Mouse (Mus musculus) cortical plate, adult 2 months (tissue): ENCODE data around the gene Trim38. TPM values are rescaled to one million over a fixed set of nuclear protein-coding genes. Genes with fewer than 3 reads are reported as not detected.
A peak's percentile ranks its signal among the peaks of the same experiment; 100 is the strongest.

Experiments
- H3K27ac ChIP-seq: fragments of 200-500 bp; 2 replicates; pipeline ENCODE4 v1.5.1; 2012; ENCODE audit warnings: low read length, control low read depth, inconsistent platforms; ENCODE audit not compliant: insufficient read depth
- H3K4me1 ChIP-seq: fragments of 200-500 bp; 2 replicates; pipeline ENCODE4 v1.6.1; 2011; ENCODE audit warnings: low read length; ENCODE audit not compliant: control insufficient read depth, insufficient read depth
- H3K4me3 ChIP-seq: fragments of 200-500 bp; 2 replicates; pipeline ENCODE4 v1.5.1; 2011; ENCODE audit warnings: mild to moderate bottlenecking, low read length, control low read depth; ENCODE audit not compliant: insufficient read depth
- CTCF ChIP-seq: fragments of 200-500 bp; IDR thresholded peaks from 2 replicates; pipeline ENCODE4 v1.5.1; 2011; ENCODE audit warnings: mild to moderate bottlenecking, control low read depth, low read length; ENCODE audit not compliant: insufficient read depth; ENCODE audit errors: extremely low read depth
- POLR2A ChIP-seq: fragments of 200-500 bp; IDR thresholded peaks from 2 replicates; pipeline ENCODE4 v1.6.1; 2011; ENCODE audit warnings: mild to moderate bottlenecking, low read length, control low read depth; ENCODE audit not compliant: insufficient read depth; ENCODE audit errors: extremely low read depth
- polyA plus RNA-seq: library from polyadenylated mRNA; depleted of rRNA; stranded (reverse); fragments of >200 nt; gene quantifications from 2 replicates; pipeline ENCODE4 v1.2.3, GENCODE M21; 2012

Gene Trim38
- polyA plus RNA-seq, 1 experiment, result 0.21 TPM

GRCm38 (mm10) chr13:23752742-23753172, 17.0 kb upstream of the Trim38 start:
- TF ChIP-seq CTCF (no peak), POLR2A (no peak)
- no peaks in the 10 kb centered on the region for H3K4me1 ChIP-seq
- no peak overlapping the region for H3K4me3 ChIP-seq
- no peak overlapping the region for H3K27ac ChIP-seq

- Histone ChIP-seq H3K4me1 (no peaks in the 10 kb centered on the region), H3K27ac (no peak overlapping the region), H3K4me3 (no peak overlapping the region)
- TF ChIP-seq POLR2A, result no peak
- TF ChIP-seq CTCF, result no peak
Observed at GRCm38 (mm10) chr13:23753314-23754078, 16.2 kb upstream of the Trim38 start.

GRCm38 (mm10) chr13:23755000-23755399, 14.7 kb upstream of the Trim38 start:
- TF ChIP-seq POLR2A (no peak), CTCF (no peak)
- Histone ChIP-seq H3K4me1 (no peaks in the 10 kb centered on the region), H3K4me3 (no peak overlapping the region), H3K27ac (no peak overlapping the region)

GRCm38 (mm10) chr13:23756790-23757189, 12.9 kb upstream of the Trim38 start, which contains the start of gene Hist1h4b:
Gene Hist1h4b, plus strand, starts transcription at chr13:23757013.
- TF ChIP-seq POLR2A (peak; percentile 93), CTCF (no peak)
- H3K27ac ChIP-seq, result peak within 1 kb of the TSS; percentile 32
- H3K4me3 ChIP-seq, result peak within 1 kb of the TSS; percentile 51
- H3K4me1 ChIP-seq, result no peaks in the 10 kb centered on the region

GRCm38 (mm10) chr13:23757211-23757773, 12.4 kb upstream of the Trim38 start:
- Histone ChIP-seq H3K27ac (peak overlapping the region; percentile 32), H3K4me1 (no peaks in the 10 kb centered on the region), H3K4me3 (peak overlapping the region; percentile 51)
- TF ChIP-seq POLR2A (no peak), CTCF (no peak)

GRCm38 (mm10) chr13:23757921-23758320, 11.8 kb upstream of the Trim38 start:
- Histone ChIP-seq H3K27ac (no peak overlapping the region), H3K4me3 (no peak overlapping the region), H3K4me1 (no peaks in the 10 kb centered on the region)
- TF ChIP-seq CTCF (no peak), POLR2A (no peak)

GRCm38 (mm10) chr13:23759251-23759771, 10.4 kb upstream of the Trim38 start:
- H3K27ac ChIP-seq, result no peak overlapping the region

GRCm38 (mm10) chr13:23759916-23760239, 9.8 kb upstream of the Trim38 start:
- no peak overlapping the region for H3K4me3 ChIP-seq

More at GRCm38 (mm10) chr13:23759251-23759771, 10.4 kb upstream of the Trim38 start:
- Histone ChIP-seq H3K4me1 (no peaks in the 10 kb centered on the region), H3K4me3 (no peak overlapping the region)
- no peak for TF ChIP-seq CTCF
- no peak for TF ChIP-seq POLR2A

GRCm38 (mm10) chr13:23760240-23760971, 9.3 kb upstream of the Trim38 start:
- peak overlapping the region; percentile 57; the same call in 1 of the 2 replicates for H3K27ac ChIP-seq
- no peak for TF ChIP-seq POLR2A
- no peak for TF ChIP-seq CTCF
- peak overlapping the region; percentile 36 for H3K4me3 ChIP-seq
- no peaks in the 10 kb centered on the region for H3K4me1 ChIP-seq

More at GRCm38 (mm10) chr13:23759916-23760239, 9.8 kb upstream of the Trim38 start:
- Histone ChIP-seq H3K27ac (no peak overlapping the region), H3K4me1 (no peaks in the 10 kb centered on the region)
- TF ChIP-seq CTCF (no peak), POLR2A (no peak)
